Mouse (Mus musculus) R1 (cell line): ENCODE measurements around the gene Sdk2.
A peak's percentile ranks its signal among the peaks of the same experiment; 100 is the strongest.

Experiments used
- DNase-seq: peaks from one replicate; pipeline ENCODE4 v3.0.0-alpha.2; 2018; ENCODE audit warnings: low read depth, low spot score

Gene Sdk2

GRCm38 (mm10) chr11:113843920-113844319 lies 222.9 kb downstream of the Sdk2 start:
- no peak for DNase-seq

GRCm38 (mm10) chr11:113842879-113843278 lies 224.0 kb downstream of the Sdk2 start:
- DNase-seq, result no peak

- DNase-seq, result no peak
These were observed 235.2 kb downstream of the Sdk2 start for GRCm38 (mm10) chr11:113831608-113832007.

GRCm38 (mm10) chr11:113828081-113828554 lies 238.7 kb downstream of the Sdk2 start:
- DNase-seq, result no peak

GRCm38 (mm10) chr11:113820005-113820404 lies 246.8 kb downstream of the Sdk2 start:
- no peak for DNase-seq

- DNase-seq, result no peak
These were observed 247.8 kb downstream of the Sdk2 start for GRCm38 (mm10) chr11:113819001-113819400.

- no peak for DNase-seq
These were observed 249.8 kb downstream of the Sdk2 start for GRCm38 (mm10) chr11:113816971-113817548.

- no peak for DNase-seq
These were observed 250.4 kb downstream of the Sdk2 start for GRCm38 (mm10) chr11:113816439-113816838.

GRCm38 (mm10) chr11:113811546-113812339 lies 255.1 kb downstream of the Sdk2 start:
- peak; percentile 24 for DNase-seq

GRCm38 (mm10) chr11:113810638-113811545 lies 256.0 kb downstream of the Sdk2 start:
- peak; percentile 79 for DNase-seq

- no peak for DNase-seq
These were observed 259.8 kb downstream of the Sdk2 start for GRCm38 (mm10) chr11:113807086-113807485.

GRCm38 (mm10) chr11:113806382-113807077 lies 260.3 kb downstream of the Sdk2 start:
- no peak for DNase-seq

- no peak for DNase-seq
These were observed 260.9 kb downstream of the Sdk2 start for GRCm38 (mm10) chr11:113805974-113806373.

GRCm38 (mm10) chr11:113803321-113803941 lies 263.4 kb downstream of the Sdk2 start:
- DNase-seq, result peak; percentile 78

- DNase-seq, result no peak
These were observed 264.4 kb downstream of the Sdk2 start for GRCm38 (mm10) chr11:113802456-113802855.

- DNase-seq, result no peak
These were observed 266.8 kb downstream of the Sdk2 start for GRCm38 (mm10) chr11:113800026-113800425.

- DNase-seq, result peak; percentile 19
These were observed 267.8 kb downstream of the Sdk2 start for GRCm38 (mm10) chr11:113799041-113799447.

- DNase-seq, result no peak
These were observed 268.8 kb downstream of the Sdk2 start for GRCm38 (mm10) chr11:113798011-113798410.

- no peak for DNase-seq
These were observed 269.5 kb downstream of the Sdk2 start for GRCm38 (mm10) chr11:113797014-113797983.

GRCm38 (mm10) chr11:113795846-113796245 lies 271.0 kb downstream of the Sdk2 start:
- no peak for DNase-seq
